Mouse (Mus musculus): Measurements from ENCODE around the gene Gzmk. TPM values are rescaled to one million over a fixed set of nuclear protein-coding genes. Genes with fewer than 3 reads are reported as not detected.
"Not testable (repeated sequence)": the region's sequence is repeated elsewhere in the genome, so short reads cannot be mapped to it uniquely, and the experiment has no call there.

Gzmk gene
- polyA plus RNA-seq, 1 experiment from 2014 or later, result not detected

GRCm38 (mm10) chr13:113256766-113257165, 31.1 kb upstream of the Gzmk start:
- H3K9ac ChIP-seq (ENCODE audit: low read depth, low read length), result no peak overlapping the region
- H3K27ac ChIP-seq (ENCODE audit: low read depth, low read length), result no peak overlapping the region
- no peak for ATAC-seq (ENCODE audit: low FRiP score, low TSS enrichment)
- no peaks in the 10 kb centered on the region for H3K36me3 ChIP-seq (ENCODE audit: control insufficient read depth, insufficient read depth, low read length)
- H3K4me2 ChIP-seq (replicated peaks; ENCODE audit: low read depth, low read length), result no peak overlapping the region
- no peak overlapping the region for H3K4me3 ChIP-seq (ENCODE audit: low read length)
- no peaks in the 10 kb centered on the region for H3K27me3 ChIP-seq (ENCODE audit: control insufficient read depth, insufficient read depth, low read length)
- H3K9me3 ChIP-seq (ENCODE audit: control insufficient read depth, low read length), result no peaks in the 10 kb centered on the region
- no peaks in the 10 kb centered on the region for H3K4me1 ChIP-seq (ENCODE audit: control insufficient read depth, insufficient read depth, low read length)
- WGBS, result 92% methylated on average over 2 of the region's 2 CpGs

GRCm38 (mm10) chr13:113252580-113252979, 26.9 kb upstream of the Gzmk start:
- H3K36me3 ChIP-seq (ENCODE audit: control insufficient read depth, insufficient read depth, low read length); H3K4me3 ChIP-seq (ENCODE audit: low read length); ATAC-seq (ENCODE audit: low FRiP score, low TSS enrichment); H3K27me3 ChIP-seq (ENCODE audit: control insufficient read depth, insufficient read depth, low read length); H3K27ac ChIP-seq (ENCODE audit: low read depth, low read length); H3K4me1 ChIP-seq (ENCODE audit: control insufficient read depth, insufficient read depth, low read length); H3K9me3 ChIP-seq (ENCODE audit: control insufficient read depth, low read length); H3K9ac ChIP-seq (ENCODE audit: low read depth, low read length); H3K4me2 ChIP-seq (replicated peaks; ENCODE audit: low read depth, low read length): not testable (repeated sequence)
- 89% methylated on average over 7 of the region's 7 CpGs for WGBS

- H3K9me3 ChIP-seq (ENCODE audit: control insufficient read depth, low read length), result no peaks in the 10 kb centered on the region
- ATAC-seq (ENCODE audit: low FRiP score, low TSS enrichment), result no peak
- no peak overlapping the region for H3K9ac ChIP-seq (ENCODE audit: low read depth, low read length)
- H3K27ac ChIP-seq (ENCODE audit: low read depth, low read length), result no peak overlapping the region
- H3K4me2 ChIP-seq (replicated peaks; ENCODE audit: low read depth, low read length), result no peak overlapping the region
- no peaks in the 10 kb centered on the region for H3K27me3 ChIP-seq (ENCODE audit: control insufficient read depth, insufficient read depth, low read length)
- 67% methylated on average over 8 of the region's 8 CpGs for WGBS
- no peak overlapping the region for H3K4me3 ChIP-seq (ENCODE audit: low read length)
- H3K4me1 ChIP-seq (ENCODE audit: control insufficient read depth, insufficient read depth, low read length), result no peaks in the 10 kb centered on the region
- no peaks in the 10 kb centered on the region for H3K36me3 ChIP-seq (ENCODE audit: control insufficient read depth, insufficient read depth, low read length)
These were observed 19.3 kb upstream of the Gzmk start for GRCm38 (mm10) chr13:113245025-113245424.

- 39% methylated on average over 6 of the region's 6 CpGs for WGBS
- no peak overlapping the region for H3K27ac ChIP-seq (ENCODE audit: low read depth, low read length)
- H3K4me3 ChIP-seq (ENCODE audit: low read length), result no peak overlapping the region
These were observed 16.4 kb upstream of the Gzmk start for GRCm38 (mm10) chr13:113242129-113242528.

GRCm38 (mm10) chr13:113227666-113228463, 2.2 kb upstream of the Gzmk start:
- Histone ChIP-seq H3K9me3 (ENCODE audit: control insufficient read depth, low read length) (no peaks in the 10 kb centered on the region), H3K27ac (ENCODE audit: low read depth, low read length) (no peak overlapping the region), H3K9ac (ENCODE audit: low read depth, low read length) (no peak overlapping the region), H3K36me3 (ENCODE audit: control insufficient read depth, insufficient read depth, low read length) (no peaks in the 10 kb centered on the region), H3K4me1 (ENCODE audit: control insufficient read depth, insufficient read depth, low read length) (no peaks in the 10 kb centered on the region), H3K4me2 (replicated peaks; ENCODE audit: low read depth, low read length) (no peak overlapping the region), H3K27me3 (ENCODE audit: control insufficient read depth, insufficient read depth, low read length) (no peaks in the 10 kb centered on the region), H3K4me3 (ENCODE audit: low read length) (no peak overlapping the region)
- no peak for ATAC-seq (ENCODE audit: low FRiP score, low TSS enrichment)
- 83% methylated on average over 17 of the region's 17 CpGs for WGBS

More at GRCm38 (mm10) chr13:113242129-113242528, 16.4 kb upstream of the Gzmk start:
- no peaks in the 10 kb centered on the region for H3K9me3 ChIP-seq (ENCODE audit: control insufficient read depth, low read length)
- H3K9ac ChIP-seq (ENCODE audit: low read depth, low read length), result no peak overlapping the region
- H3K4me1 ChIP-seq (ENCODE audit: control insufficient read depth, insufficient read depth, low read length), result no peaks in the 10 kb centered on the region
- H3K27me3 ChIP-seq (ENCODE audit: control insufficient read depth, insufficient read depth, low read length), result no peaks in the 10 kb centered on the region
- H3K36me3 ChIP-seq (ENCODE audit: control insufficient read depth, insufficient read depth, low read length), result no peaks in the 10 kb centered on the region
- no peak overlapping the region for H3K4me2 ChIP-seq (replicated peaks; ENCODE audit: low read depth, low read length)
- no peak for ATAC-seq (ENCODE audit: low FRiP score, low TSS enrichment)

- 81% methylated on average over 4 of the region's 4 CpGs for WGBS
- no peak overlapping the region for H3K9ac ChIP-seq (ENCODE audit: low read depth, low read length)
- H3K4me3 ChIP-seq (ENCODE audit: low read length), result no peak overlapping the region
- H3K27me3 ChIP-seq (ENCODE audit: control insufficient read depth, insufficient read depth, low read length), result no peaks in the 10 kb centered on the region
- no peak overlapping the region for H3K27ac ChIP-seq (ENCODE audit: low read depth, low read length)
- ATAC-seq (ENCODE audit: low FRiP score, low TSS enrichment), result no peak
- H3K36me3 ChIP-seq (ENCODE audit: control insufficient read depth, insufficient read depth, low read length), result no peaks in the 10 kb centered on the region
- H3K4me2 ChIP-seq (replicated peaks; ENCODE audit: low read depth, low read length), result no peak overlapping the region
- H3K4me1 ChIP-seq (ENCODE audit: control insufficient read depth, insufficient read depth, low read length), result no peaks in the 10 kb centered on the region
- no peaks in the 10 kb centered on the region for H3K9me3 ChIP-seq (ENCODE audit: control insufficient read depth, low read length)
These were observed 1.4 kb upstream of the Gzmk start for GRCm38 (mm10) chr13:113227076-113227475.

- Histone ChIP-seq H3K27me3 (ENCODE audit: control insufficient read depth, insufficient read depth, low read length) (no peaks in the 10 kb centered on the region), H3K9me3 (ENCODE audit: control insufficient read depth, low read length) (no peaks in the 10 kb centered on the region), H3K4me2 (replicated peaks; ENCODE audit: low read depth, low read length) (no peak overlapping the region; the same call in 1 of the 2 replicates), H3K27ac (ENCODE audit: low read depth, low read length) (no peak overlapping the region), H3K36me3 (ENCODE audit: control insufficient read depth, insufficient read depth, low read length) (no peaks in the 10 kb centered on the region), H3K9ac (ENCODE audit: low read depth, low read length) (no peak overlapping the region), H3K4me3 (ENCODE audit: low read length) (no peak overlapping the region), H3K4me1 (ENCODE audit: control insufficient read depth, insufficient read depth, low read length) (no peaks in the 10 kb centered on the region)
- ATAC-seq (ENCODE audit: low FRiP score, low TSS enrichment), result no peak
- WGBS, result 36% methylated on average over 2 of the region's 2 CpGs
These were observed 1.6 kb downstream of the Gzmk start for GRCm38 (mm10) chr13:113224105-113224504.

GRCm38 (mm10) chr13:113221851-113222250, 3.9 kb downstream of the Gzmk start:
- Histone ChIP-seq H3K27me3 (ENCODE audit: control insufficient read depth, insufficient read depth, low read length) (no peaks in the 10 kb centered on the region), H3K4me3 (ENCODE audit: low read length) (no peak overlapping the region), H3K36me3 (ENCODE audit: control insufficient read depth, insufficient read depth, low read length) (no peaks in the 10 kb centered on the region), H3K4me1 (ENCODE audit: control insufficient read depth, insufficient read depth, low read length) (no peaks in the 10 kb centered on the region), H3K9me3 (ENCODE audit: control insufficient read depth, low read length) (no peaks in the 10 kb centered on the region), H3K9ac (ENCODE audit: low read depth, low read length) (no peak overlapping the region), H3K4me2 (replicated peaks; ENCODE audit: low read depth, low read length) (no peak overlapping the region), H3K27ac (ENCODE audit: low read depth, low read length) (no peak overlapping the region)
- WGBS, result 77% methylated on average over 6 of the region's 6 CpGs
- ATAC-seq (ENCODE audit: low FRiP score, low TSS enrichment), result no peak

- Histone ChIP-seq H3K36me3 (ENCODE audit: control insufficient read depth, insufficient read depth, low read length) (no peaks in the 10 kb centered on the region), H3K4me2 (replicated peaks; ENCODE audit: low read depth, low read length) (no peak overlapping the region), H3K27ac (ENCODE audit: low read depth, low read length) (no peak overlapping the region), H3K4me1 (ENCODE audit: control insufficient read depth, insufficient read depth, low read length) (0 out of 2 replicates have a peak, but pooled peaks cover 5% of the 10 kb centered on the region), H3K9ac (ENCODE audit: low read depth, low read length) (no peak overlapping the region), H3K4me3 (ENCODE audit: low read length) (no peak overlapping the region), H3K9me3 (ENCODE audit: control insufficient read depth, low read length) (no peaks in the 10 kb centered on the region), H3K27me3 (ENCODE audit: control insufficient read depth, insufficient read depth, low read length) (peaks cover 6% of the 10 kb centered on the region; the same call in 1 of the 2 replicates)
- ATAC-seq (ENCODE audit: low FRiP score, low TSS enrichment), result no peak
- WGBS, result 88% methylated on average over 3 of the region's 3 CpGs
These were observed 11.8 kb downstream of the Gzmk start for GRCm38 (mm10) chr13:113213865-113214264.

Measured in kidney, embryonic 14.5 days (tissue).